Mouse (Mus musculus): ENCODE data around the gene Tapbpl. TPM values are rescaled to one million over a fixed set of nuclear protein-coding genes. Genes with fewer than 3 reads are reported as not detected.

Tapbpl gene
- polyA plus RNA-seq, 1 experiment: 6.5 TPM

DNA sequence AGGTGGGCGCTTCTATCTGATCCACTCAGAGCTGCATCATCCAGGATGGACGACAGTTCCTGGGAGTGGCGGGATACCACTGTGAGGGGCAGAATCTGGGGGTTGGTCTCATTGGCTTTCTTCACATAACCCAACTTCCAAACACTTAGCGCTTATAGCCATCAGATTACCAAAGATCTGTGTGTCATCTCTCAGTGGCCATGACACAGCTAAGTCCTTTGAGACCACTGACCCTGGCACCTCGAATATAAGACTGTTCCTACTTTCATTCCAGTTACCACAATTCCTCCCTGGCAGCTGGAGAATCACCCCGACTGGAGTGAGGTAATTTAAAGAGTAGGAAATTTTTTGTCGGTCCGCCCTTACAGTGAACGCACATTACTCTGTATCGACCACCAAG, 45.5 kb downstream of the Tapbpl start:
- Histone ChIP-seq H3K36me3 (ENCODE audit: control insufficient read depth, insufficient read depth) (peaks cover 43% of the 10 kb centered on the region), H3K4me2 (ENCODE audit: low read depth) (no peak overlapping the region), H3K4me3 (no peak overlapping the region), H3K79me2 (ENCODE audit: control insufficient read depth, insufficient read depth) (peaks cover 32% of the 10 kb centered on the region), H3K27me3 (ENCODE audit: control insufficient read depth, insufficient read depth, insufficient read length) (no peaks in the 10 kb centered on the region), H3ac (ENCODE audit: control insufficient read depth, insufficient read length) (no peak overlapping the region)
- no peak for TF ChIP-seq E2F4 (IDR thresholded peaks at IDR 0.05; ENCODE audit: insufficient read depth)
- TF ChIP-seq MYOD1 (IDR thresholded peaks at IDR 0.05; ENCODE audit: control insufficient read depth in 1 of 3, insufficient read length in 2 of 3, low read depth in 2 of 3): no peak
- no peak for TF ChIP-seq USF1 (IDR thresholded peaks at IDR 0.05; ENCODE audit: low read depth)
- TF ChIP-seq POLR2A (IDR thresholded peaks at IDR 0.05; ENCODE audit: insufficient read length, low read depth): no peak
- TF ChIP-seq POLR2AphosphoS2 (IDR thresholded peaks at IDR 0.05; ENCODE audit: insufficient read length, low read depth): no peak
- TF ChIP-seq CEBPB (IDR thresholded peaks at IDR 0.05; ENCODE audit: insufficient read depth, poor library complexity, severe bottlenecking): no peak
- no peak for TF ChIP-seq SRF (IDR thresholded peaks at IDR 0.05; ENCODE audit: control insufficient read depth, insufficient read length, low read depth)
- no peak for TF ChIP-seq MYOG (IDR thresholded peaks at IDR 0.05; ENCODE audit: control insufficient read depth in 1 of 3, insufficient read depth in 1 of 3, insufficient read length in 2 of 3, low read depth in 2 of 3)
- TF ChIP-seq MAX (IDR thresholded peaks at IDR 0.05; ENCODE audit: low read depth): no peak
- TF ChIP-seq REST (IDR thresholded peaks at IDR 0.05; ENCODE audit: insufficient read depth, insufficient read length): no peak
- TF ChIP-seq TCF3 (IDR thresholded peaks at IDR 0.05; ENCODE audit: insufficient read length, low read depth): no peak
- no peak for TF ChIP-seq TCF12 (IDR thresholded peaks at IDR 0.05; ENCODE audit: insufficient read depth, poor library complexity, severe bottlenecking)

DNA sequence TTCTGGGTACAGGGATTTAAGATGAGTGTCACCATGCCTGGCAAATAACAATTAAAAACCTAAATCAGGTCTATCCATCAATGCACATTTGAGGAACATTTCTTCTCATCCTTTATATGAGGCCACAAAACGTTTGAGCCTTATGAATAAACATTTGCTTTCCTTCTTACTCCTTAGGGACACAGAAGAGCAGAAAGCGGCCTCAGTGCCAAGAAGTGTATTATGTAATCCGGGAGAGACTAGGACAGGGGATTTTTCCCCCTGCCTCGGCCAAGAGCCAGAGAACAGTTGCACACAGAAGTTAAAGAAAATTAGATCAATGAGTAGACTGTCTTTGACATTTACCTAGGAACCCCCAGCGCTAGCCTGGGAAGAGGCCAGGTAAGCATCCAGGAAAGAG, 49.5 kb downstream of the Tapbpl start:
- H3K36me3 ChIP-seq (ENCODE audit: control insufficient read depth, insufficient read depth): peaks cover 53% of the 10 kb centered on the region
- no peaks in the 10 kb centered on the region for H3K27me3 ChIP-seq (ENCODE audit: control insufficient read depth, insufficient read depth, insufficient read length)
- H3K4me3 ChIP-seq: no peak overlapping the region
- H3K4me2 ChIP-seq (ENCODE audit: low read depth): no peak overlapping the region
- TF ChIP-seq USF1 (IDR thresholded peaks at IDR 0.05; ENCODE audit: low read depth): no peak
- TF ChIP-seq CEBPB (IDR thresholded peaks at IDR 0.05; ENCODE audit: insufficient read depth, poor library complexity, severe bottlenecking): no peak
- no peak for TF ChIP-seq TCF3 (IDR thresholded peaks at IDR 0.05; ENCODE audit: insufficient read length, low read depth)
- no peak for TF ChIP-seq MYOD1 (IDR thresholded peaks at IDR 0.05; ENCODE audit: control insufficient read depth in 1 of 3, insufficient read length in 2 of 3, low read depth in 2 of 3)
- TF ChIP-seq MYOG (IDR thresholded peaks at IDR 0.05; ENCODE audit: control insufficient read depth in 1 of 3, insufficient read depth in 1 of 3, insufficient read length in 2 of 3, low read depth in 2 of 3): no peak
- no peak for TF ChIP-seq POLR2A (IDR thresholded peaks at IDR 0.05; ENCODE audit: insufficient read length, low read depth)
- TF ChIP-seq REST (IDR thresholded peaks at IDR 0.05; ENCODE audit: insufficient read depth, insufficient read length): no peak
- TF ChIP-seq POLR2AphosphoS2 (IDR thresholded peaks at IDR 0.05; ENCODE audit: insufficient read length, low read depth): no peak
- no peaks in the 10 kb centered on the region for H3K79me2 ChIP-seq (ENCODE audit: control insufficient read depth, insufficient read depth)
- no peak overlapping the region for H3ac ChIP-seq (ENCODE audit: control insufficient read depth, insufficient read length)

DNA sequence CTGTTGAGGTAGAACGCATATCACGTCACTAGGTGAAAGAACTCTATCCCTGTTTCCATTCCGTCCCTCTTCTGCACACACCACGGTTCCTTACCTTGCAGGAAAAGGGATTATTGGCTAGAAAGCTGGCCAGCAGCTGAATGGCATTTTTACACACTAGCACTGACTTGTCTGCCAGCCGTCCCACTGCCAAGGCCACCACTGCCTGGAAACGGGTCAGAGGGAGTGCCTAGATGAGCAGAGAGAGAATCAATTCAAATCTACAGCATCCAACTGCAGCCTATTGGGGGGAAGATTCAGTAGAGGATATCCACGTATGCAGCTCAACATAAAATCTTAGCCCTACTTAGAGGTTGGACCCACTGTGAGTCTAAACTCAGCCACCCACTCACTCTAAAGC, 52.1 kb downstream of the Tapbpl start:
- Histone ChIP-seq H3K4me3 (no peak overlapping the region), H3K4me2 (ENCODE audit: low read depth) (no peak overlapping the region), H3K79me2 (ENCODE audit: control insufficient read depth, insufficient read depth) (no peaks in the 10 kb centered on the region), H3K36me3 (ENCODE audit: control insufficient read depth, insufficient read depth) (peaks cover 31% of the 10 kb centered on the region), H3K27me3 (ENCODE audit: control insufficient read depth, insufficient read depth, insufficient read length) (no peaks in the 10 kb centered on the region), H3ac (ENCODE audit: control insufficient read depth, insufficient read length) (no peak overlapping the region)
- no peak for TF ChIP-seq POLR2A (IDR thresholded peaks at IDR 0.05; ENCODE audit: insufficient read length, low read depth)
- no peak for TF ChIP-seq REST (IDR thresholded peaks at IDR 0.05; ENCODE audit: insufficient read depth, insufficient read length)
- no peak for TF ChIP-seq POLR2AphosphoS2 (IDR thresholded peaks at IDR 0.05; ENCODE audit: insufficient read length, low read depth)
- no peak for TF ChIP-seq TCF3 (IDR thresholded peaks at IDR 0.05; ENCODE audit: insufficient read length, low read depth)
- no peak for TF ChIP-seq CEBPB (IDR thresholded peaks at IDR 0.05; ENCODE audit: insufficient read depth, poor library complexity, severe bottlenecking)
- no peak for TF ChIP-seq MYOD1 (IDR thresholded peaks at IDR 0.05; ENCODE audit: control insufficient read depth in 1 of 3, insufficient read length in 2 of 3, low read depth in 2 of 3)
- TF ChIP-seq USF1 (IDR thresholded peaks at IDR 0.05; ENCODE audit: low read depth): no peak
- TF ChIP-seq MAX (IDR thresholded peaks at IDR 0.05; ENCODE audit: low read depth): no peak
- no peak for TF ChIP-seq E2F4 (IDR thresholded peaks at IDR 0.05; ENCODE audit: insufficient read depth)
- no peak for TF ChIP-seq SRF (IDR thresholded peaks at IDR 0.05; ENCODE audit: control insufficient read depth, insufficient read length, low read depth)
- TF ChIP-seq MYOG (IDR thresholded peaks at IDR 0.05; ENCODE audit: control insufficient read depth in 1 of 3, insufficient read depth in 1 of 3, insufficient read length in 2 of 3, low read depth in 2 of 3): no peak

DNA sequence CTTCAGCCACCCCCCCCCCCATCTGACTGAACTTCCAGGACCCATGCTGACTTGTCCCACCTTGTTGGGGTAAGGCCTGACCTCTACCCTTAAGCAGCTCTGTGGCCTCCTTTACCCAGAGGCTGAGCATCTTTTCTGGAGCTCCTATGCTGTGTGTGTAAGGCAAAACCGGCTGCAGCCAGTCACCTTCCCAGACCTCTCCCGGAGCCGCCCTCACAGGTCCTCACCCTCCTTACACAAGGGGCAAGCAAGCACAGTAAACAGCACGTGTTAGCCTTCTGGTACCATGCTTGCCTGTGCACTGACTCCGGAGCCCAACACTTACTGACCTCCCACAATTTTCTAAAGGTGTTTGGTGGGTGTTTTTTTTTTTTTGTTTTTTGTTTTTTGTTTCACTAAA, 56.2 kb downstream of the Tapbpl start:
- H3ac ChIP-seq (ENCODE audit: control insufficient read depth, insufficient read length): no peak overlapping the region
- H3K4me2 ChIP-seq (ENCODE audit: low read depth): no peak overlapping the region
- peaks cover 13% of the 10 kb centered on the region for H3K36me3 ChIP-seq (ENCODE audit: control insufficient read depth, insufficient read depth)
- H3K79me2 ChIP-seq (ENCODE audit: control insufficient read depth, insufficient read depth): no peaks in the 10 kb centered on the region
- no peaks in the 10 kb centered on the region for H3K27me3 ChIP-seq (ENCODE audit: control insufficient read depth, insufficient read depth, insufficient read length)
- H3K4me3 ChIP-seq: no peak overlapping the region
- TF ChIP-seq POLR2A (IDR thresholded peaks at IDR 0.05; ENCODE audit: insufficient read length, low read depth): no peak
- TF ChIP-seq USF1 (IDR thresholded peaks at IDR 0.05; ENCODE audit: low read depth): no peak
- TF ChIP-seq REST (IDR thresholded peaks at IDR 0.05; ENCODE audit: insufficient read depth, insufficient read length): no peak
- TF ChIP-seq SRF (IDR thresholded peaks at IDR 0.05; ENCODE audit: control insufficient read depth, insufficient read length, low read depth): no peak
- TF ChIP-seq POLR2AphosphoS2 (IDR thresholded peaks at IDR 0.05; ENCODE audit: insufficient read length, low read depth): no peak
- no peak for TF ChIP-seq TCF3 (IDR thresholded peaks at IDR 0.05; ENCODE audit: insufficient read length, low read depth)

Other genes with a start within 250 kb of the Tapbpl start
- 1.1 TPM for gene Pianp, start 235.2 kb downstream of the Tapbpl start, polyA plus RNA-seq (2012; fragmentation: generic; extraction: Trizol)
- gene Zfp384, start 222.7 kb downstream of the Tapbpl start, polyA plus RNA-seq (2012; fragmentation: generic; extraction: Trizol): 20.8 TPM
- 31.2 TPM for gene Ing4, start 192.1 kb downstream of the Tapbpl start, polyA plus RNA-seq (2012; fragmentation: generic; extraction: Trizol)
- 1.4 TPM for gene Acrbp, start 182.2 kb downstream of the Tapbpl start, polyA plus RNA-seq (2012; fragmentation: generic; extraction: Trizol)
- not detected for gene Lpar5, start 163.9 kb downstream of the Tapbpl start, polyA plus RNA-seq (2012; fragmentation: generic; extraction: Trizol)
- 133 TPM for gene Chd4, start 135.9 kb downstream of the Tapbpl start, polyA plus RNA-seq (2012; fragmentation: generic; extraction: Trizol)
- gene Nop2, start 100.0 kb downstream of the Tapbpl start, polyA plus RNA-seq (2012; fragmentation: generic; extraction: Trizol): 55.4 TPM
- gene Iffo1, start 86.6 kb downstream of the Tapbpl start, polyA plus RNA-seq (2012; fragmentation: generic; extraction: Trizol): 244 TPM
- gene Gapdh, start 65.4 kb downstream of the Tapbpl start, polyA plus RNA-seq (2012; fragmentation: generic; extraction: Trizol): 9,871 TPM
- 34.7 TPM for gene Ncapd2, start 40.2 kb downstream of the Tapbpl start, polyA plus RNA-seq (2012; fragmentation: generic; extraction: Trizol)
- 132 TPM for gene Mrpl51, start 40.1 kb downstream of the Tapbpl start, polyA plus RNA-seq (2012; fragmentation: generic; extraction: Trizol)
- gene Vamp1, start 16.3 kb downstream of the Tapbpl start, polyA plus RNA-seq (2012; fragmentation: generic; extraction: Trizol): 6.5 TPM
- 1.5 TPM for gene Cd27, start 5.2 kb upstream of the Tapbpl start, polyA plus RNA-seq (2012; fragmentation: generic; extraction: Trizol)
- gene Tuba3a, start 54.2 kb upstream of the Tapbpl start, polyA plus RNA-seq (2012; fragmentation: generic; extraction: Trizol): not detected
- gene Ltbr, start 82.0 kb upstream of the Tapbpl start, polyA plus RNA-seq (2012; fragmentation: generic; extraction: Trizol): 79.0 TPM
- 0.20 TPM for gene Scnn1a, start 88.8 kb upstream of the Tapbpl start, polyA plus RNA-seq (2012; fragmentation: generic; extraction: Trizol)
- gene Tnfrsf1a, start 117.5 kb upstream of the Tapbpl start, polyA plus RNA-seq (2012; fragmentation: generic; extraction: Trizol): 84.5 TPM
- gene Plekhg6, start 148.9 kb upstream of the Tapbpl start, polyA plus RNA-seq (2012; fragmentation: generic; extraction: Trizol): 0.14 TPM

All from myocyte (in vitro differentiated cells).